Mouse (Mus musculus): Measurements from ENCODE around the gene Neurog2.

DNA sequence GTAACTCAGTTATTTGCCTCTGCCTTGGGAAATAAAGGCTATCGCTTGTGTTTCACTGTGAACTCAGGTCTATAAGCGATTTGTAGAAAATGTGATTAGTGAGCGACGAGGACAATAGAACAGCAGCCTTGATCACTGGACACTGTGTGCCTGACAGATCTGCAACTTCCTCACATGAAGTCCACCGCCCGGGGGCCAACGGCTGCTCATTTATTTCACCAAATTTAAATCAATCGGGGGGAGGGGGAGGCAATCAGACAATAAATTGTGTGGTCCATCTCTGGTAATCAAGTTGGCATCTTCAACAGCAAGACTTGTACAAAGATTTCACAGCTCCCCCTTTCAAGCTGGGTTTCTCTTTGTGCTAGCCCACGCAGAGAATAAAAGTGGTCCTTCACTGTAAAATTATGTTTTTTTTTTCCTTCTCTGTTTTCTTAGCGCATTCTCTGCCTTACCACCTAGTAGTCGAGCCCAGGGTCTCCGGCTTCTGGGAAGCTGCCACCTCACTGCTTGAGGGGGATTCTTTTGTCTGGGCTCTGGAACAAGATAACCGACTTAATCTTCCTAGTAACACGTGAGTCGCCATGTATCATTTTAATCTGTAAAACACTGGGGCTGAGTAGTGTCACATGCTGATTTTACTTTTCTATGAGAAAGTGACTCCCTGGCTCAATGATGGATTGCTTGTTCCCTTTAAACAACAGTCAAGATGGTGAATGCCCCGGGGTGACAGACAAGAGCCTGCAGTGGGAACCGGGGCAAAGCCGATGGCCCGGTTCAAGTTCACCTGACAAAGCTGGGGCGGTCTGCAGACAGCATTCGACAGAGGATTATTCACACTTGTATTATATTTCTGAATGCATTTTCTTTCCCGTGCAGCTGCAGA lies 29.0 kb downstream of the Neurog2 start:
- TF ChIP-seq CTCF (conservative IDR thresholded peaks at IDR 0.05 in 1 of 2, IDR thresholded peaks at IDR 0.05 in 1 of 2; ENCODE audit: low read depth in 2 of 2, low read length in 2 of 2) (no peak), MYC (IDR thresholded peaks at IDR 0.05; ENCODE audit: low read depth, low read length) (no peak), HCFC1 (IDR thresholded peaks at IDR 0.05; ENCODE audit: low read depth, low read length) (no peak), POLR2A (IDR thresholded peaks at IDR 0.05; ENCODE audit: low read depth, low read length) (no peak), ZKSCAN1 (IDR thresholded peaks at IDR 0.05; ENCODE audit: borderline replicate concordance, low read depth, low read length) (no peak), NRF1 (IDR thresholded peaks at IDR 0.05; ENCODE audit: low read depth, low read length) (no peak), E2F4 (IDR thresholded peaks at IDR 0.05; ENCODE audit: insufficient replicate concordance, low read depth, low read length) (no peak), GABPA (IDR thresholded peaks at IDR 0.05; ENCODE audit: insufficient replicate concordance, low read depth, low read length) (no peak), POLR2AphosphoS2 (IDR thresholded peaks at IDR 0.05; ENCODE audit: low read depth, low read length) (no peak), ELF1 (IDR thresholded peaks at IDR 0.05; ENCODE audit: low read depth, low read length) (no peak), EP300 (IDR thresholded peaks at IDR 0.05; ENCODE audit: low read length) (no peak), RAD21 (IDR thresholded peaks at IDR 0.05; ENCODE audit: low read depth, low read length) (no peak)

All from CH12.LX (cell line).